Mouse (Mus musculus) thymus, postnatal 14 days (tissue): ENCODE data around the gene Hist1h4a.

Experiments used
- DNase-seq: peaks from one replicate; pipeline ENCODE4 v3.0.0; 2021

The Hist1h4a gene

GRCm38 (mm10) chr13:23757921-23758320 is 3.1 kb downstream of the Hist1h4a start:
- DNase-seq, result no peak

GRCm38 (mm10) chr13:23757211-23757773 is 3.7 kb downstream of the Hist1h4a start:
- DNase-seq, result peak; percentile 29

GRCm38 (mm10) chr13:23756790-23757189 is 4.2 kb downstream of the Hist1h4a start, which contains the start of gene Hist1h4b:
Hist1h4b (plus strand) TSS chr13:23757013.
- peak; percentile 94 for DNase-seq

- no peak for DNase-seq
These were observed 6.0 kb downstream of the Hist1h4a start for GRCm38 (mm10) chr13:23755000-23755399.

GRCm38 (mm10) chr13:23753314-23754078 is 7.5 kb downstream of the Hist1h4a start:
- no peak for DNase-seq

GRCm38 (mm10) chr13:23752742-23753172 is 8.3 kb downstream of the Hist1h4a start:
- DNase-seq, result no peak

GRCm38 (mm10) chr13:23752067-23752741 is 8.8 kb downstream of the Hist1h4a start, which contains the start of gene Hist1h3b:
Hist1h3b (plus strand) TSS chr13:23752267.
- DNase-seq, result peak; percentile 91

GRCm38 (mm10) chr13:23751478-23751956 is 9.5 kb downstream of the Hist1h4a start:
- DNase-seq, result no peak

GRCm38 (mm10) chr13:23750839-23751477 is 10.1 kb downstream of the Hist1h4a start, which contains the start of gene Hist1h2ab:
Hist1h2ab (plus strand) TSS chr13:23751126.
- DNase-seq, result peak; percentile 74

- DNase-seq, result no peak
These were observed 11.4 kb downstream of the Hist1h4a start for GRCm38 (mm10) chr13:23749563-23750121.

- DNase-seq, result no peak
These were observed 13.1 kb downstream of the Hist1h4a start for GRCm38 (mm10) chr13:23747892-23748288.

- no peak for DNase-seq
These were observed 13.7 kb downstream of the Hist1h4a start for GRCm38 (mm10) chr13:23747081-23747891.

GRCm38 (mm10) chr13:23746201-23747080 is 14.6 kb downstream of the Hist1h4a start, which contains the start of gene Hist1h2bb:
Hist1h2bb (plus strand) TSS chr13:23746734.
- peak; percentile 73 for DNase-seq

- peak; percentile 88 for DNase-seq
These were observed 15.5 kb downstream of the Hist1h4a start, which contains the start of gene Hist1h3c for GRCm38 (mm10) chr13:23745381-23746161. Hist1h3c (minus strand) TSS chr13:23745602.

GRCm38 (mm10) chr13:23744421-23745380 is 16.3 kb downstream of the Hist1h4a start:
- peak; percentile 28 for DNase-seq

GRCm38 (mm10) chr13:23743963-23744362 is 17.1 kb downstream of the Hist1h4a start:
- DNase-seq, result no peak

GRCm38 (mm10) chr13:23743215-23743614 is 17.8 kb downstream of the Hist1h4a start:
- no peak for DNase-seq

- no peak for DNase-seq
These were observed 19.0 kb downstream of the Hist1h4a start for GRCm38 (mm10) chr13:23742007-23742406.
